In the genomic region with DNA sequence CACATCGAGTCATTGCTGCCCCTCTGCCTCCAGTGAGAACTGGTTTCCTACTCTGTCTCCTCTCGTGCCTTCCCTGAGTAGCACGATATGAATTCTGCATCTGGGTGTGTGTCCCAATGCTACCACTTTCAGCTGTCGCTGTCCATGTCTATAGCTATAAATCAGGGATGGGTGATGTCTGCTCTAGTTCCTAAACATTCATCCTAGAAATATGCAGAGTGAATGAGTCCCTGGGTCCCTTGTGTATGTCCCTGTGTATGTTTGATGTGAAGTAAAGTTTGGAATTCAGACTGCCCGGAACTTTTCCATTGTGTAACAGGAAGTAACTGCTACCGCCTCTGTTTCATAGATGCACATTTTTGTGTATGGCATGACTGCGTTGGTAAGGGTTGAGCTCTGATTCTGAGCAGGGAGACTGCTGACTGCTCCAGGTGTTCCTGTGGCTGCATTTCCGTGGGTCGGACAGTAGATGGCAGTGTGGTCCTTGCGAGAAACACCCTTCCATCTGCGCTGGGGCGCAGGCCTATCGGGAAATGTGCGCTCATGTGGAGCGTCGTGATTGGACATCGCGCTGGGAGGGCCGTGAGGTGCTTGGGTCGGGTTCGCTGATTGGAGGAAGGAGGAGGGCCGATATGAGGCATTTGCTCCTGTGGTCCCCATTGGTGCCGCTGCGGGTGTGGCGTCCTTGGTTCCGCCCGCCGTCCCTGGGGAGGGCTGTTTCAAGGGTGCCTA, we compare ENCODE assay signal across 7 mouse cellular contexts. TPM values are rescaled to one million over a fixed set of nuclear protein-coding genes. Genes with fewer than 3 reads are reported as not detected.
DNase-seq lines count a peak whose midpoint lies in the region; ATAC-seq and TF ChIP-seq lines count a peak whose summit lies in the region.

No protein-coding gene starts in this region.

- H3K4me3 ChIP-seq in embryonic facial prominence, embryonic 13.5 days, result peak overlapping the region; percentile 48
- peak overlapping the region; percentile 38 for H3K4me3 ChIP-seq in kidney, adult 2 months (ENCODE audit: insufficient read depth, low read depth, low read length)
- peak overlapping the region; percentile 39 for H3K4me3 ChIP-seq in limb, embryonic 12.5 days (replicated peaks)
- peak overlapping the region; percentile 42 for H3K4me3 ChIP-seq in midbrain, embryonic 15.5 days
- H3K4me3 ChIP-seq in spleen, adult 2 months (ENCODE audit: extremely low read depth, insufficient read depth, insufficient read length), result peak overlapping the region; percentile 26; the same call in 1 of the 2 replicates

- peak; percentile 99 for TF ChIP-seq CTCF in kidney, adult 2 months (conservative IDR thresholded peaks at IDR 0.05; ENCODE audit: insufficient read depth, insufficient read length, low read depth, low read length)
- peak; percentile 95 for TF ChIP-seq CTCF in spleen, adult 2 months (IDR thresholded peaks at IDR 0.05; ENCODE audit: extremely low read depth, insufficient read depth, insufficient read length, insufficient replicate concordance)

- ATAC-seq in embryonic facial prominence, embryonic 13.5 days (ENCODE audit: insufficient number of reproducible peaks, insufficient read depth, low FRiP score, low TSS enrichment, low read depth), result peak; percentile 99
- ATAC-seq in limb, embryonic 12.5 days (ENCODE audit: insufficient number of reproducible peaks, insufficient read depth, low FRiP score, low TSS enrichment, low read depth), result peak; percentile 99
- ATAC-seq in midbrain, embryonic 15.5 days (replicated peaks), result peak; percentile 100

- H3K9me3 ChIP-seq in embryonic facial prominence, embryonic 13.5 days, result no peaks in the 10 kb centered on the region
- no peaks in the 10 kb centered on the region for H3K9me3 ChIP-seq in limb, embryonic 12.5 days
- no peaks in the 10 kb centered on the region for H3K9me3 ChIP-seq in midbrain, embryonic 15.5 days

- H3K27me3 ChIP-seq in embryonic facial prominence, embryonic 13.5 days, result no peaks in the 10 kb centered on the region
- H3K27me3 ChIP-seq in kidney, adult 2 months (replicated peaks; ENCODE audit: control insufficient read depth, insufficient read depth, low read length), result no peaks in the 10 kb centered on the region
- no peaks in the 10 kb centered on the region for H3K27me3 ChIP-seq in limb, embryonic 12.5 days
- H3K27me3 ChIP-seq in midbrain, embryonic 15.5 days (replicated peaks), result no peaks in the 10 kb centered on the region
- H3K27me3 ChIP-seq in spleen, adult 2 months (ENCODE audit: control insufficient read depth, insufficient read depth, low read length), result no peaks in the 10 kb centered on the region

- peak; percentile 96 for DNase-seq in adrenal gland, postnatal 36 days
- DNase-seq in heart, adult 18-20 months, result peak; percentile 94 to 98
- peak; percentile 98 for DNase-seq in kidney, adult 2 months
- DNase-seq in spleen, adult 2 months (ENCODE audit: low read depth in 1 of 2, low spot score in 2 of 2), result peak; percentile 89 to 95

- TF ChIP-seq POLR2A in kidney, adult 2 months (IDR thresholded peaks at IDR 0.05; ENCODE audit: low read depth, low read length), result no peak
- no peak for TF ChIP-seq POLR2A in spleen, adult 2 months (IDR thresholded peaks at IDR 0.05; ENCODE audit: low read depth, low read length)

- peak overlapping the region; percentile 71 for H3K9ac ChIP-seq in embryonic facial prominence, embryonic 13.5 days
- H3K9ac ChIP-seq in limb, embryonic 12.5 days (replicated peaks), result 0 out of 2 replicates have a peak overlapping the region, but pooled peaks have one; percentile 44
- peak overlapping the region; percentile 47 for H3K9ac ChIP-seq in midbrain, embryonic 15.5 days

- peaks cover 9% of the 10 kb centered on the region for H3K4me1 ChIP-seq in embryonic facial prominence, embryonic 13.5 days
- no peaks in the 10 kb centered on the region for H3K4me1 ChIP-seq in kidney, adult 2 months (ENCODE audit: control insufficient read depth, insufficient read depth, low read length)
- H3K4me1 ChIP-seq in limb, embryonic 12.5 days (replicated peaks), result peaks cover 6% of the 10 kb centered on the region; the same call in 1 of the 2 replicates
- peaks cover 10% of the 10 kb centered on the region for H3K4me1 ChIP-seq in midbrain, embryonic 15.5 days
- H3K4me1 ChIP-seq in spleen, adult 2 months (ENCODE audit: control insufficient read depth, insufficient read depth, insufficient read length), result no peaks in the 10 kb centered on the region

- 10% methylated on average over 28 of the region's 28 CpGs for WGBS in embryonic facial prominence, embryonic 13.5 days
- 11% methylated on average over 28 of the region's 28 CpGs for WGBS in kidney, adult 2 months
- 10% methylated on average over 28 of the region's 28 CpGs for WGBS in limb, embryonic 12.5 days
- WGBS in midbrain, embryonic 15.5 days, result 12% methylated on average over 28 of the region's 28 CpGs
- 13% methylated on average over 28 of the region's 28 CpGs for WGBS in spleen, adult 2 months

- peak overlapping the region; percentile 65 for H3K4me2 ChIP-seq in embryonic facial prominence, embryonic 13.5 days
- H3K4me2 ChIP-seq in limb, embryonic 12.5 days, result peak overlapping the region; percentile 57
- H3K4me2 ChIP-seq in midbrain, embryonic 15.5 days, result peak overlapping the region; percentile 64

- H3K27ac ChIP-seq in embryonic facial prominence, embryonic 13.5 days, result peak overlapping the region; percentile 75
- peak overlapping the region; percentile 81 for H3K27ac ChIP-seq in kidney, adult 2 months (ENCODE audit: insufficient read depth, low read depth, low read length)
- peak overlapping the region; percentile 74 for H3K27ac ChIP-seq in limb, embryonic 12.5 days
- H3K27ac ChIP-seq in midbrain, embryonic 15.5 days, result peak overlapping the region; percentile 83
- H3K27ac ChIP-seq in spleen, adult 2 months (ENCODE audit: insufficient read depth, low read length), result no peak overlapping the region; the same call in 1 of the 2 replicates

- H3K36me3 ChIP-seq in embryonic facial prominence, embryonic 13.5 days, result peaks cover 32% of the 10 kb centered on the region
- no peaks in the 10 kb centered on the region for H3K36me3 ChIP-seq in kidney, adult 2 months (ENCODE audit: control insufficient read depth, insufficient read depth, low read length)
- peaks cover 40% of the 10 kb centered on the region for H3K36me3 ChIP-seq in limb, embryonic 12.5 days
- H3K36me3 ChIP-seq in midbrain, embryonic 15.5 days (replicated peaks), result 0 out of 2 replicates have a peak, but pooled peaks cover 3% of the 10 kb centered on the region
- peaks cover 2% of the 10 kb centered on the region; the same call in 1 of the 2 replicates for H3K36me3 ChIP-seq in spleen, adult 2 months (ENCODE audit: control insufficient read depth, insufficient read depth, low read length)

RNA-seq across cellular contexts. Expression of gene Mrps27, which starts 8.3 kb away (rescaled TPM):
- 10 to 100 TPM; 43.8 to 51.0 TPM for total RNA-seq in adrenal gland, postnatal 36 days (2021)
- polyA plus RNA-seq in embryonic facial prominence, embryonic 13.5 days (2015; fragmentation: Nextera tagmentation; extraction: Ambion mirVana), result 60.1 and 62.5 TPM in 2 replicates
- 10 to 100 TPM; 49.5 to 50.0 TPM for total RNA-seq in heart, adult 18-20 months (2021)
- polyA plus RNA-seq in kidney, adult 2 months (2012; rRNA removed), result 24.2 and 26.7 TPM in 2 replicates
- polyA plus RNA-seq in limb, embryonic 12.5 days (2016; fragmentation: Nextera tagmentation; extraction: Ambion mirVana), result 66.2 and 69.6 TPM in 2 replicates
- 38.9 and 41.6 TPM in 2 replicates for polyA plus RNA-seq in midbrain, embryonic 15.5 days (2015; fragmentation: Nextera tagmentation; extraction: Ambion mirVana)
- polyA plus RNA-seq in spleen, adult 2 months (2012; rRNA removed), result 6.7 and 9.0 TPM in 2 replicates

RNA-seq across cellular contexts. Expression of gene Ptcd2, which starts 8.4 kb away (rescaled TPM):
- 10 to 100 TPM; 26.7 to 41.3 TPM for total RNA-seq in adrenal gland, postnatal 36 days (2021)
- 44.7 and 45.8 TPM in 2 replicates for polyA plus RNA-seq in embryonic facial prominence, embryonic 13.5 days (2015; fragmentation: Nextera tagmentation; extraction: Ambion mirVana)
- 10 to 100 TPM; 55.4 to 60.7 TPM for total RNA-seq in heart, adult 18-20 months (2021)
- polyA plus RNA-seq in kidney, adult 2 months (2012; rRNA removed), result 27.3 and 29.4 TPM in 2 replicates
- polyA plus RNA-seq in limb, embryonic 12.5 days (2016; fragmentation: Nextera tagmentation; extraction: Ambion mirVana), result 47.4 and 49.2 TPM in 2 replicates
- polyA plus RNA-seq in midbrain, embryonic 15.5 days (2015; fragmentation: Nextera tagmentation; extraction: Ambion mirVana), result 51.2 and 53.2 TPM in 2 replicates
- polyA plus RNA-seq in spleen, adult 2 months (2012; rRNA removed), result 12.1 and 12.3 TPM in 2 replicates
